Mouse (Mus musculus) heart, embryonic 12.5 days (tissue): ENCODE data around the gene Tmprss3. TPM values are rescaled to one million over a fixed set of nuclear protein-coding genes. Genes with fewer than 3 reads are reported as not detected.

Experiments used
- ATAC-seq: fragments of 200-750 bp; cut with Nextera tagmentation; 2 replicates; pipeline ENCODE4 v1.8.0; 2017; ENCODE audit warnings: moderate TSS enrichment, moderate library complexity; ENCODE audit not compliant: insufficient number of reproducible peaks, low FRiP score
- H3K27ac ChIP-seq: fragments of 300-500 bp; sonication (generic); 2 replicates; pipeline ENCODE4 v1.5.1; 2016; ENCODE audit warnings: mild to moderate bottlenecking, moderate library complexity; ENCODE audit not compliant: poor library complexity, severe bottlenecking
- H3K27me3 ChIP-seq: fragments of 300-500 bp; sonication (generic); replicated peaks from 2 replicates; pipeline ENCODE4 v1.6.1; 2016; ENCODE audit warnings: mild to moderate bottlenecking, moderate library complexity
- H3K36me3 ChIP-seq: fragments of 300-500 bp; sonication (generic); 2 replicates; pipeline ENCODE4 v1.6.1; 2016; ENCODE audit warnings: mild to moderate bottlenecking, moderate library complexity
- H3K4me1 ChIP-seq: fragments of 300-500 bp; sonication (generic); replicated peaks from 2 replicates; pipeline ENCODE4 v1.6.1; 2016; ENCODE audit warnings: mild to moderate bottlenecking
- H3K4me2 ChIP-seq: fragments of 300-500 bp; sonication (generic); 2 replicates; pipeline ENCODE4 v1.6.1; 2016; ENCODE audit warnings: mild to moderate bottlenecking, moderate library complexity
- H3K4me3 ChIP-seq: fragments of 300-500 bp; sonication (generic); 2 replicates; pipeline ENCODE4 v1.5.1; 2016; ENCODE audit warnings: mild to moderate bottlenecking
- H3K9ac ChIP-seq: fragments of 300-500 bp; sonication (generic); 2 replicates; pipeline ENCODE4 v1.6.1; 2016; ENCODE audit warnings: mild to moderate bottlenecking, moderate library complexity
- H3K9me3 ChIP-seq: fragments of 300-500 bp; sonication (generic); replicated peaks from 2 replicates; pipeline ENCODE4 v1.6.1; 2016; ENCODE audit warnings: mild to moderate bottlenecking, moderate library complexity
- WGBS: fragments of 180-500 bp; shearing (Covaris S2); methylation state at CpG from one replicate; pipeline ENCODE4 v1.1.7; 2016; 5-methylcytosine and 5-hydroxymethylcytosine counted together
- polyA plus RNA-seq: library from polyadenylated mRNA; unstranded; fragments of >200 nt; fragmentation: Nextera tagmentation; extraction: Ambion mirVana; gene quantifications from 2 replicates; pipeline ENCODE4 v1.2.1, GENCODE M21; 2016

Gene Tmprss3
- polyA plus RNA-seq, 1 experiment from 2014 or later: not detected

GRCm38 (mm10) chr17:31224591-31224990 lies 25.8 kb upstream of the Tmprss3 start:
- no peaks in the 10 kb centered on the region for H3K36me3 ChIP-seq
- H3K27me3 ChIP-seq: 0 out of 2 replicates have a peak, but pooled peaks cover 7% of the 10 kb centered on the region
- H3K9ac ChIP-seq: no peak overlapping the region
- H3K27ac ChIP-seq: no peak overlapping the region
- H3K4me1 ChIP-seq: no peaks in the 10 kb centered on the region
- H3K9me3 ChIP-seq: no peaks in the 10 kb centered on the region
- no peak for ATAC-seq
- H3K4me3 ChIP-seq: no peak overlapping the region
- WGBS: 79% methylated on average over 8 of the region's 8 CpGs
- no peak overlapping the region for H3K4me2 ChIP-seq

- no peaks in the 10 kb centered on the region for H3K9me3 ChIP-seq
- H3K27ac ChIP-seq: no peak overlapping the region
- H3K27me3 ChIP-seq: 0 out of 2 replicates have a peak, but pooled peaks cover 6% of the 10 kb centered on the region
- H3K36me3 ChIP-seq: no peaks in the 10 kb centered on the region
- no peaks in the 10 kb centered on the region for H3K4me1 ChIP-seq
- WGBS: 64% methylated on average over 7 of the region's 7 CpGs
- no peak overlapping the region for H3K4me3 ChIP-seq
- ATAC-seq: no peak
- no peak overlapping the region for H3K4me2 ChIP-seq
- no peak overlapping the region for H3K9ac ChIP-seq
These were observed 25.1 kb upstream of the Tmprss3 start for GRCm38 (mm10) chr17:31223835-31224234.

- 70% methylated on average over 4 of the region's 4 CpGs for WGBS
- Histone ChIP-seq H3K9ac (no peak overlapping the region), H3K27ac (no peak overlapping the region), H3K4me3 (no peak overlapping the region), H3K4me1 (no peaks in the 10 kb centered on the region), H3K27me3 (0 out of 2 replicates have a peak, but pooled peaks cover 3% of the 10 kb centered on the region), H3K9me3 (no peaks in the 10 kb centered on the region), H3K4me2 (no peak overlapping the region), H3K36me3 (no peaks in the 10 kb centered on the region)
- no peak for ATAC-seq
These were observed 24.1 kb upstream of the Tmprss3 start for GRCm38 (mm10) chr17:31222810-31223310.

- Histone ChIP-seq H3K27me3 (no peaks in the 10 kb centered on the region), H3K36me3 (no peaks in the 10 kb centered on the region), H3K27ac (no peak overlapping the region), H3K9me3 (no peaks in the 10 kb centered on the region), H3K4me3 (no peak overlapping the region), H3K4me2 (no peak overlapping the region), H3K4me1 (no peaks in the 10 kb centered on the region), H3K9ac (no peak overlapping the region)
- 44% methylated on average over 5 of the region's 5 CpGs for WGBS
- ATAC-seq: no peak
These were observed 17.5 kb upstream of the Tmprss3 start for GRCm38 (mm10) chr17:31216068-31216955.

- no peaks in the 10 kb centered on the region for H3K27me3 ChIP-seq
- H3K4me3 ChIP-seq: no peak overlapping the region
- ATAC-seq: no peak
- no peaks in the 10 kb centered on the region for H3K9me3 ChIP-seq
- H3K4me2 ChIP-seq: no peak overlapping the region
- peaks cover 7% of the 10 kb centered on the region for H3K4me1 ChIP-seq
- H3K9ac ChIP-seq: no peak overlapping the region
- 92% methylated on average over 6 of the region's 6 CpGs for WGBS
- no peaks in the 10 kb centered on the region for H3K36me3 ChIP-seq
- H3K27ac ChIP-seq: no peak overlapping the region
These were observed 13.1 kb upstream of the Tmprss3 start for GRCm38 (mm10) chr17:31211881-31212280.

- H3K9ac ChIP-seq: no peak overlapping the region
- H3K27me3 ChIP-seq: no peaks in the 10 kb centered on the region
- H3K9me3 ChIP-seq: no peaks in the 10 kb centered on the region
- H3K27ac ChIP-seq: no peak overlapping the region
- WGBS: 62% methylated on average over 7 of the region's 7 CpGs
- H3K4me3 ChIP-seq: no peak overlapping the region
- no peak for ATAC-seq
- H3K4me2 ChIP-seq: no peak overlapping the region
- no peaks in the 10 kb centered on the region for H3K36me3 ChIP-seq
- peaks cover 7% of the 10 kb centered on the region for H3K4me1 ChIP-seq
These were observed 11.5 kb upstream of the Tmprss3 start for GRCm38 (mm10) chr17:31210299-31210698.

GRCm38 (mm10) chr17:31209376-31209930 lies 10.7 kb upstream of the Tmprss3 start:
- 86% methylated on average over 11 of the region's 11 CpGs for WGBS
- Histone ChIP-seq H3K4me2 (no peak overlapping the region), H3K36me3 (no peaks in the 10 kb centered on the region), H3K9ac (no peak overlapping the region), H3K27ac (no peak overlapping the region), H3K27me3 (no peaks in the 10 kb centered on the region), H3K9me3 (no peaks in the 10 kb centered on the region), H3K4me1 (peaks cover 7% of the 10 kb centered on the region), H3K4me3 (no peak overlapping the region)
- ATAC-seq: no peak

- Histone ChIP-seq H3K4me2 (no peak overlapping the region), H3K27me3 (no peaks in the 10 kb centered on the region), H3K9me3 (no peaks in the 10 kb centered on the region), H3K4me1 (peaks cover 7% of the 10 kb centered on the region), H3K27ac (no peak overlapping the region), H3K36me3 (no peaks in the 10 kb centered on the region), H3K4me3 (no peak overlapping the region), H3K9ac (no peak overlapping the region)
- 84% methylated on average over 8 of the region's 8 CpGs for WGBS
- no peak for ATAC-seq
These were observed 9.9 kb upstream of the Tmprss3 start for GRCm38 (mm10) chr17:31208654-31209053.

- 44% methylated on average over 12 of the region's 12 CpGs for WGBS
- Histone ChIP-seq H3K27me3 (no peaks in the 10 kb centered on the region), H3K4me3 (no peak within 1 kb of the TSS), H3K4me2 (no peak within 1 kb of the TSS), H3K27ac (no peak within 1 kb of the TSS), H3K9me3 (no peaks in the 10 kb centered on the region), H3K9ac (no peak within 1 kb of the TSS), H3K36me3 (no peaks in the 10 kb centered on the region), H3K4me1 (peaks cover 7% of the 10 kb centered on the region)
- no peak; the same call in 1 of the 2 replicates for ATAC-seq
These were observed 9.1 kb upstream of the Tmprss3 start, which contains the start of gene Ubash3a for GRCm38 (mm10) chr17:31207771-31208334. Gene Ubash3a (plus strand): TSS chr17:31207873.

- 86% methylated on average over 7 of the region's 7 CpGs for WGBS
- H3K9me3 ChIP-seq: no peaks in the 10 kb centered on the region
- ATAC-seq: no peak
- H3K4me3 ChIP-seq: no peak overlapping the region
- no peak overlapping the region for H3K27ac ChIP-seq
- no peak overlapping the region for H3K9ac ChIP-seq
- no peaks in the 10 kb centered on the region for H3K36me3 ChIP-seq
- H3K27me3 ChIP-seq: no peaks in the 10 kb centered on the region
- no peaks in the 10 kb centered on the region for H3K4me1 ChIP-seq
- no peak overlapping the region for H3K4me2 ChIP-seq
These were observed 2.5 kb downstream of the Tmprss3 start for GRCm38 (mm10) chr17:31196283-31196682.

- H3K27ac ChIP-seq: no peak overlapping the region
- no peak overlapping the region for H3K4me3 ChIP-seq
- H3K4me1 ChIP-seq: no peaks in the 10 kb centered on the region
- H3K9me3 ChIP-seq: no peaks in the 10 kb centered on the region
- 74% methylated on average over 6 of the region's 6 CpGs for WGBS
- no peak overlapping the region for H3K9ac ChIP-seq
- H3K36me3 ChIP-seq: no peaks in the 10 kb centered on the region
- H3K27me3 ChIP-seq: no peaks in the 10 kb centered on the region
- H3K4me2 ChIP-seq: no peak overlapping the region
- no peak for ATAC-seq
These were observed 3.6 kb downstream of the Tmprss3 start for GRCm38 (mm10) chr17:31195207-31195606.
